Mouse (Mus musculus): ENCODE measurements around the gene Slc23a2. TPM values are rescaled to one million over a fixed set of nuclear protein-coding genes. Genes with fewer than 3 reads are reported as not detected.

Gene Slc23a2
- polyA plus RNA-seq, 1 experiment from 2014 or later: 17.1 TPM

DNA sequence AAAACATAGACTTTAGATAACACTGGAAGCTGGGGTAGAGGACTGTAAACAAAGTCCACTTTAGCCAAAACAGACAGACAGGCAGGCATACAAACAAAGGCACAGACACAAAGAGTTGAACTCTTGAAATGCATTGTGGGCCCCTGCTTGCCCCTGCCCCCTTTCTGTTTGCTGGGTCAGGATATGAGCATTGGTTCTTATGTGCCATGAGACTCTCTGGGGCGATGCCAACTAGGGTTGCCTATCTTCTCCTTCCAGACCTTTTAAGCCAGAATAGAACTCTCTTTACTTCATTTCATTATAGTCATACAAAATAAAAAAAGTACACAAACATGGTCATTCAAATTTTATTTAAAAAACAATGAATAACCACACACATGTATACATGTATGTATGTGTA, 51.6 kb downstream of the Slc23a2 start:
- no peaks in the 10 kb centered on the region for H3K9me3 ChIP-seq (replicated peaks)
- H3K27me3 ChIP-seq: no peaks in the 10 kb centered on the region
- no peak overlapping the region for H3K4me2 ChIP-seq (replicated peaks)
- no peak overlapping the region for H3K27ac ChIP-seq
- WGBS: 94% methylated on average over 1 of the region's 1 CpGs
- no peak for ATAC-seq (ENCODE audit: low FRiP score)
- H3K4me1 ChIP-seq: no peaks in the 10 kb centered on the region
- peaks cover 23% of the 10 kb centered on the region for H3K36me3 ChIP-seq
- H3K9ac ChIP-seq: no peak overlapping the region
- no peak overlapping the region for H3K4me3 ChIP-seq

DNA sequence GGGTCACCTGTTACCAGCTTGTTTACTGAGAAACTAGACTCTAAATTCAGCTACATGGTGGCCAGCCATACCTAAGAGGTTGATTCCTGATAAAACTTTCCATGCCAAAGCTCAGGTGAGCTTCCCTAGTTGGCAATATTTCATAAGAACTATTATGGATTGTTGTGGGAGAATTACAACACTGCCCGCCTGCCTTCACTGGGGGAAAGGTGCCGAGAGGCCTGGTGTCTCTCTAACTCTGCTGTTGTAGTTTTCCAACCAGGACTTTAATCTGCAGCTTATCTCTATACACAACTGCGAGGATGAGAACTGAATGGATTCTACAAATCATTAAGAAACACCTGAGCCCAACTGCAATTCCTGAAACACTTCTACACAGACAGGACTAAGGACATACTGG, 52.2 kb downstream of the Slc23a2 start:
- H3K4me3 ChIP-seq: no peak overlapping the region

DNA sequence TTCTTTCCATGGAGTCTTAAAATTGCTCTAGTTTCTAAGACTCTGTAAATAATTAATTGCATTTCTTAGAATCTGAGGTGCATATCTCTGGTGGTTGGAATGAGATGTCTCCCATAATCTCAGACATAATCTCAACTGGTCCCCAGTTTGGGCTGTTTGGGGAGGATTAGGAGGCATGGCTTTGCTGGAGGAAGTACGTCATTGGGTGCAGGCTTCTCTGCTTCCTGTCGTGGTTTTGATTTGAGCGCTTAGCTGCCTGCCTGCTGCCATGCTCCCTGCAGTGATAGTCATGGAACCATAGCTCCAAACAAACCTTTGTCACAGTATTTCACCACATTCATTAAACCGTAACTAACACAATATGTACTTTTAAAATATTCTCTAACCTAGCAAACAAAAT, 53.2 kb downstream of the Slc23a2 start:
- 77% methylated on average over 4 of the region's 4 CpGs for WGBS
- H3K9ac ChIP-seq: no peak overlapping the region
- no peak overlapping the region for H3K4me2 ChIP-seq (replicated peaks)
- ATAC-seq (ENCODE audit: low FRiP score): no peak
- no peaks in the 10 kb centered on the region for H3K9me3 ChIP-seq (replicated peaks)
- no peak overlapping the region for H3K27ac ChIP-seq
- peaks cover 31% of the 10 kb centered on the region for H3K36me3 ChIP-seq
- no peak overlapping the region for H3K4me3 ChIP-seq
- no peaks in the 10 kb centered on the region for H3K27me3 ChIP-seq
- no peaks in the 10 kb centered on the region for H3K4me1 ChIP-seq

More for the DNA sequence above, 52.2 kb downstream of the Slc23a2 start:
- ATAC-seq (ENCODE audit: low FRiP score): no peak
- H3K27me3 ChIP-seq: no peaks in the 10 kb centered on the region
- H3K36me3 ChIP-seq: peaks cover 27% of the 10 kb centered on the region
- no peaks in the 10 kb centered on the region for H3K4me1 ChIP-seq
- no peaks in the 10 kb centered on the region for H3K9me3 ChIP-seq (replicated peaks)
- H3K4me2 ChIP-seq (replicated peaks): no peak overlapping the region
- WGBS: 89% methylated on average over 3 of the region's 3 CpGs
- no peak overlapping the region for H3K9ac ChIP-seq
- no peak overlapping the region for H3K27ac ChIP-seq

DNA sequence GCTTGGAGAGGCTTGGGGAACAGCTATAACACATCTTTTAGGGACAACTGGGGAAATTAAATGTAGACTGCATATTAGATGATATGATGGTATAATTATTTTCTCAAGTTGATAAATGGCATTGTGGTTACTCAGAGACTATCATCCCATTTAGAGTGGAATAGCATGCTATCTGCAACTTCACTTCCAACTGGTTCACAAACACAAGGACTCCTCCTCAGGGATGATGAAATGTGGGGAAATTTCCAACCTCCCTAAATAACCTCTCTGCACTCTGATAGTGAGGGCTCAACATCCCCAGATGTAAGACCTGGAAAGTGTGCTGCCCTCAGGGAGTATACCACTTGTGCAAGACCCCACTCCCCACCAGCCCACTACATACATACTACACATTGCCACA, 60.1 kb downstream of the Slc23a2 start:
- H3K27me3 ChIP-seq: no peaks in the 10 kb centered on the region
- H3K4me3 ChIP-seq: no peak overlapping the region
- no peaks in the 10 kb centered on the region for H3K4me1 ChIP-seq
- no peak for ATAC-seq (ENCODE audit: low FRiP score)
- H3K9me3 ChIP-seq (replicated peaks): no peaks in the 10 kb centered on the region
- H3K27ac ChIP-seq: no peak overlapping the region
- peaks cover 42% of the 10 kb centered on the region for H3K36me3 ChIP-seq
- no peak overlapping the region for H3K4me2 ChIP-seq (replicated peaks)
- no peak overlapping the region for H3K9ac ChIP-seq

DNA sequence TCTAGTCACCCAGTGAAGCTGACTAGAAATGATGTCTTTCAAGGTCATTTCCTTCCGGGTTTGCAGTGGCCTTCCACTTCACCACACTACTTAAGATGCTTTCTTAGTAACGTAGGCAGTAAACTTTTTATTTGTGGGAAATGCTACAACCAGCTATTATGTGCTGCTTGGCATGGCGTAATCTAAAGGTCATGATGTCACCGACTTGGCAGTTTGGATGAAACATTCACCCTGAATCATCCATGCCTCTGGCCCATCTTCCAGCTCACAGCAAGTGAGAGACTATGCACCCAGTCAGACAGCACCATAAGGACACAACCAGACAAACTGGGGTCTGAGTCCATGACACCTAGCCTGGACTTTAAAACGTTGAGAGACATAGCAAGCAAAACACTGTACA, 60.5 kb downstream of the Slc23a2 start:
- 86% methylated on average over 5 of the region's 5 CpGs for WGBS
- no peak for ATAC-seq (ENCODE audit: low FRiP score)
- no peak overlapping the region for H3K9ac ChIP-seq

DNA sequence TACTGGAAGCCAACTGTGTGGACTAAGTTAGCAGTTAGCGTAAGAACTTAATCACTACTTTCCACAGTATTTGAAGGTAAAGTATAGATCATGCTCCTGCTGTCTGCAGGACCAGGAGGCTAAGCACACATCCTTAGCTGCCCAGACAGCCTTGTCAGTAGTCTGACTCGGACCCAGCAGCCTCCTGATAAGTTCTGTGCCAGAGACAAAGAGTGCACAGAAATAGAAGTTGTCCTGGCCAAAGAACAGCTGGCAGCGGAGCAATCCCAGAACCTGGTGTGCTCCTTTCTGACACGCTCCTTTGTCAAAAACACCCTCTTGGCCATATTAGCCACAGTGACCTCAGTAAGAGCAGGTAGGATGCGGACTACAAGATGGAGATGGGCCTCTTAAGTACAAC, 65.8 kb downstream of the Slc23a2 start:
- H3K4me1 ChIP-seq: no peaks in the 10 kb centered on the region
- no peak overlapping the region for H3K4me2 ChIP-seq (replicated peaks)
- H3K4me3 ChIP-seq: no peak overlapping the region
- no peaks in the 10 kb centered on the region for H3K9me3 ChIP-seq (replicated peaks)
- no peak overlapping the region for H3K9ac ChIP-seq
- ATAC-seq (ENCODE audit: low FRiP score): no peak
- no peak overlapping the region for H3K27ac ChIP-seq
- H3K36me3 ChIP-seq: peaks cover 27% of the 10 kb centered on the region
- WGBS: 83% methylated on average over 5 of the region's 5 CpGs
- H3K27me3 ChIP-seq: no peaks in the 10 kb centered on the region

More for the DNA sequence above, 60.5 kb downstream of the Slc23a2 start:
- Histone ChIP-seq H3K27me3 (no peaks in the 10 kb centered on the region), H3K36me3 (peaks cover 42% of the 10 kb centered on the region), H3K27ac (no peak overlapping the region), H3K4me2 (replicated peaks) (no peak overlapping the region), H3K4me1 (no peaks in the 10 kb centered on the region), H3K4me3 (no peak overlapping the region), H3K9me3 (replicated peaks) (no peaks in the 10 kb centered on the region)

DNA sequence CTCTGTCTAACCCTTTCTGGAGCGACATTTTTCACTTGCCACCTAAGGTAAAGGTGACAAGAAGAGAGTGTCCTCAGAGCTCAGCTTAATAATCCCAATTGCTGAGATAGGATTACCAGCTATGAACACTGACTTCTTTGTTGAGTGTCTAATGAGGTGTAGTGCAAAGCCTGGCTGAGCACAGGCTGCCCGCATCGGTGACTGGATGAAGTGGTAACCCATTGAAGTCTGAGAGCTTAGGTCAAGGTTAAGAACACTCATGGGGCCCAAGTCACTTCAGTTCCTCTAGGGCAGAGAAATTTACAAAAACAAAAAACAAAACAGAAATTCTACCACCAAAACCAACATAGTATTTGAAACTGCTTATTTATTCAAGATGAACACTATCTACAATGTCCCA, 71.9 kb downstream of the Slc23a2 start:
- no peaks in the 10 kb centered on the region for H3K9me3 ChIP-seq (replicated peaks)
- H3K4me1 ChIP-seq: no peaks in the 10 kb centered on the region
- no peak overlapping the region for H3K4me2 ChIP-seq (replicated peaks)
- WGBS: 78% methylated on average over 3 of the region's 3 CpGs
- ATAC-seq (ENCODE audit: low FRiP score): no peak
- no peak overlapping the region for H3K27ac ChIP-seq
- H3K9ac ChIP-seq: no peak overlapping the region
- H3K27me3 ChIP-seq: no peaks in the 10 kb centered on the region
- peaks cover 29% of the 10 kb centered on the region for H3K36me3 ChIP-seq
- no peak overlapping the region for H3K4me3 ChIP-seq

DNA sequence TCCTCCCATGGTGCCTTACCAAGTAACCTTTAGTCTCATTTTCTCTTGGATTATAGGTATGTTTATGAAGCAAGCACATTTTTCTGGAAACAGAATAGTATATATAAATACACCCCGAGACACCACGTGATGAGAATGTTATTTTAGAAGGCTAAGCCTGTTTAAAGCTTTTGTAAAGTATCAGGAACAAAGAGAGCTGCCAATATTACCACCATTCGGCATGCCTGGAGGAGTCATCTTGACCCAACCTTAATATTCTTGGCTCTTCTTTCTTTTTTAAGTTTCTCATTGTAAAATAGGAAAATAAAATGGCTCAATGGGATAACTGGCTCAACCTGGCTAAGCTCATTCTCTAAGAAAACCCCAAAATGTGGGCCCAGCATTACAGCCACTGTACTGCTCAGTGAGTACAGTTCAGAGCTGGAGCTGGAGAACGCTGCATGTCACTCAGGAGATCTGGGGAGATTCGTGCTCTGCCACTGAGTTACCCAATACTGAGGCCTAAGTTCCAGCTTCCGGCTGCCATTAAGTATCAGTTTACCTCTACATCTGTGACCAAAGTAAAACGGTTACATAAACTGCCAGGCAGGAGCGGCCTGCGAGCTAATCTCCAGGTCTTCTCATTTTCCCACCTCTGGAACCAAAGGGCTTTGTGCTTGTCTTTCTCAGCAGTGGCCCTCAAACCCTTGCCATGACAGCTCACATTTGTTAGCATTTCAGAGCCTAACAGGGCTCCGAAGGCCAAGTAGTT, 74.7 kb downstream of the Slc23a2 start:
- H3K27ac ChIP-seq: no peak overlapping the region
- ATAC-seq (ENCODE audit: low FRiP score): no peak
- H3K27me3 ChIP-seq: no peaks in the 10 kb centered on the region
- no peak overlapping the region for H3K4me2 ChIP-seq (replicated peaks)
- no peak overlapping the region for H3K4me3 ChIP-seq
- H3K36me3 ChIP-seq: peaks cover 35% of the 10 kb centered on the region
- no peaks in the 10 kb centered on the region for H3K4me1 ChIP-seq
- 78% methylated on average over 10 of the region's 10 CpGs for WGBS
- no peaks in the 10 kb centered on the region for H3K9me3 ChIP-seq (replicated peaks)
- H3K9ac ChIP-seq: no peak overlapping the region

DNA sequence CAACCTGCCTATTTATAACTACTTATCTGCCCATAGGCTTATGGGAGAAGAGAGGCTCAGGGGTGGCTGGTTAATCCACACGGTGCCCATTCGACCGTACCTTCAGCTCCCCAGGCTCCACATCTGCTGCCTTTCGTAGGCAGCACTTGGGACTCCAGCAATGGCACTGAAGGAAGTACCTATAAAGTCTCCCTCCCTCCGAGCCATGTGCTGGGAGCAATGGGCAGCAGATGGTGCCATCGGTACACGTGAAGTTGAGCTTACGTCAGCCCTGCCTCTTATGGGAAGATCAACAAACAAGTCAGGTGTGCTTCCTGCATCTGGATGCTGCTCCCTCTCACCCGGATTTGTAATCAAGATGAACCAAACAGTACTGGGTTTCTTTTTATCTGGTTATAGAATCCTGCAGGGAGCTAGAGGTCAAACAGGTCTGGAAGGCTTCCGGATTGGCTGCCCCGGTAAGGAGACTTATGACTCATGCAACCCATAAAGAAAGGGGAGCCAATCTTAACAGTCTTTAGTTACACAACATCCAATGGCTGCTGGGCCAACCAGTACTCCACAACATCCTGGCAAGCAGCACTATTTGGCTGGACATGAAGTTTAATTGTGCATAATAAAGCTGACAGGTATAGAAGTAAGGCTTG, 80.6 kb downstream of the Slc23a2 start:
- no peak for ATAC-seq (ENCODE audit: low FRiP score)
- Histone ChIP-seq H3K4me3 (no peak overlapping the region), H3K4me1 (no peaks in the 10 kb centered on the region), H3K27me3 (no peaks in the 10 kb centered on the region), H3K27ac (no peak overlapping the region), H3K36me3 (peaks cover 33% of the 10 kb centered on the region), H3K9ac (no peak overlapping the region), H3K4me2 (replicated peaks) (no peak overlapping the region), H3K9me3 (replicated peaks) (no peaks in the 10 kb centered on the region)
- 82% methylated on average over 11 of the region's 11 CpGs for WGBS

DNA sequence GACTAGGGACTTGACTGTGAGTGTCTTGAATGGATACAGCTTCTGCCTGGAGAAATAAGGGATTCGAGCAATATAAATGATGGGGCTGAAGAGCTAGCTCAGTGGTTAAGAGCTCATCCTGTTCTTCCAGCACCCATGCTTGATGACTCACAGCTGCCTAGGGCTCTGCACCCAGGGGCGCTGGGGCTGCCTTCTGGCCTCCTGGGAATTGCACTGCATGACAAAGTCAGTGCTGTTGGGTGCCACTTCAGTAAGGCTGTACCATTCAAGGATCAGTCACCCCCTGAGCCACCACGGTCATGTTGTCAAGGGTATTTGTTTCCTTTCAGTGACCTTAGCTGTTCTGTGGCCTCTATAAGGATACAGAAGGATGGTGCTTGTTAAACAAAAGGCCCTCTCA, 81.1 kb downstream of the Slc23a2 start:
- Histone ChIP-seq H3K4me3 (no peak overlapping the region), H3K9me3 (replicated peaks) (no peaks in the 10 kb centered on the region), H3K4me1 (no peaks in the 10 kb centered on the region), H3K9ac (no peak overlapping the region), H3K27ac (no peak overlapping the region), H3K36me3 (peaks cover 33% of the 10 kb centered on the region), H3K27me3 (no peaks in the 10 kb centered on the region), H3K4me2 (replicated peaks) (no peak overlapping the region)
- no peak for ATAC-seq (ENCODE audit: low FRiP score)
- 93% methylated on average over 3 of the region's 3 CpGs for WGBS

DNA sequence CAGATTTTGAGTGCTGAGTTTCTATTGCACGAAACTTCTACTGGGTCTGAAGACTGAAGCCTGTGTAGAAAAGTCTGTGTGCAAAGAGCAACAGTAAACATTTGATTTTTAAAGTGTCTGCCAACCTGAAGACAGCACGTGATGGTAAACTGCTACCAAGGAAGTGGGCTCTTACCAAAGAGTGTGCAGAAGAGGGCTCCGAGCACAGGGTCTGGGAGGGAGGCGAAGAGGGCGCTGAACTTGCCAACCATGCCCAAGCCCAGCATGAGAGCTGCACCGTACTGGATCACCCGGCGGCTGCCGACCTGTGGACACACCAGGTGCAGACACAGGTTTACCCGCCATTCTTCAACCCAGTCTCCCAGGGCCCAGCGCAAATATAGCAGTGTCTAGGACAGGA, 83.0 kb downstream of the Slc23a2 start:
- Histone ChIP-seq H3K9me3 (replicated peaks) (no peaks in the 10 kb centered on the region), H3K36me3 (peaks cover 46% of the 10 kb centered on the region), H3K4me2 (replicated peaks) (no peak overlapping the region), H3K27me3 (no peaks in the 10 kb centered on the region), H3K9ac (no peak overlapping the region), H3K4me3 (no peak overlapping the region), H3K27ac (no peak overlapping the region), H3K4me1 (no peaks in the 10 kb centered on the region)
- ATAC-seq (ENCODE audit: low FRiP score): no peak
- WGBS: 95% methylated on average over 11 of the region's 11 CpGs

DNA sequence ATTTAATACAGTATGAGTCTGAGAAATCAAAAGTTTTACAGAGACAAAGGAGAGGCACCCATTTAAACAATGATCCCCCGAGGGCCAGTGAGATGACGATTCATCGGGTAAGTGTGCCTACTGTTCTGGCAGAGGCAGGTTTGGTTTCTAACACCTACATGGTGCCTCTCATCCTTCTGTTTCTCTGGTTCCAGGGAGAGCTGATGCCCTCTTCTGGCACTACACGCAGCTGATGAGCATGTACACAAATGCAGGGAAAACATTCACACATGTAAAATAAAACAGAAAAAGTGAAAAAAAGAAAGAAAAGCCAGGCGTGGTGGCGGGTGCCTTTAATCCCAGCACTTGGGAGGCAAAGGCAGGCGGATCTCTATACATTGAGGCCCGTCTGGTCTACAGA, 85.0 kb downstream of the Slc23a2 start:
- Histone ChIP-seq H3K27ac (no peak overlapping the region), H3K36me3 (peaks cover 53% of the 10 kb centered on the region), H3K4me3 (no peak overlapping the region), H3K9me3 (replicated peaks) (no peaks in the 10 kb centered on the region), H3K4me2 (replicated peaks) (no peak overlapping the region), H3K9ac (no peak overlapping the region), H3K4me1 (no peaks in the 10 kb centered on the region), H3K27me3 (no peaks in the 10 kb centered on the region)
- 90% methylated on average over 8 of the region's 8 CpGs for WGBS
- no peak for ATAC-seq (ENCODE audit: low FRiP score)

DNA sequence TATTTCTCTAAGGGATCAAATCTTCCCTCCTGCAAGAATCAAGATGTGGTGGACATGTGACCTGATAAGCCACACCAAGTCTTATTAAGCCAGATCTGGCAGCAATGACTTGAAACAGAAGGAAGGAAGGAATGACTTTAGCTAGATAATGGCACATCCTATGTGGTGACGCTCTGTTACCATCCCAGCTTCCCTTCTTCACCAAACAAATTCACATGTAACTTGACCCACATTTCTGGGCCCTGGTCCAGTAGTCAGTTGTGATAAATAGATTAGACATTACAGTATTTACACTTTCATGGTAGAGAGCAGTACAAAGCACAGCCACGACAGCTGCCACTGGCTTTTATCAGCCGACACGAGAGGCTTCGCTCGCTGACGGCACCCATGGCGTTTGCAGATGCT, 89.6 kb downstream of the Slc23a2 start:
- Histone ChIP-seq H3K27me3 (no peaks in the 10 kb centered on the region), H3K4me1 (no peaks in the 10 kb centered on the region), H3K27ac (no peak overlapping the region), H3K4me3 (no peak overlapping the region), H3K4me2 (replicated peaks) (no peak overlapping the region), H3K36me3 (peaks cover 44% of the 10 kb centered on the region), H3K9ac (no peak overlapping the region), H3K9me3 (replicated peaks) (no peaks in the 10 kb centered on the region)
- ATAC-seq (ENCODE audit: low FRiP score): no peak
- 97% methylated on average over 8 of the region's 8 CpGs for WGBS
